Mouse (Mus musculus) adrenal gland, adult (tissue): Measurements from ENCODE around the gene Pard3b.

Source experiments
- DNase-seq, 2 experiments: peaks; one replicate each; pipeline ENCODE4 v3.0.0; 2022 to 2023; ENCODE audit warnings: low spot score in 1 of 2; ENCODE audit not compliant: inconsistent age in 2 of 2

The Pard3b gene

GRCm38 (mm10) chr1:61912931-61913330, 274.3 kb downstream of the Pard3b start:
- no peak for DNase-seq

GRCm38 (mm10) chr1:61924958-61925357, 286.3 kb downstream of the Pard3b start:
- peak in 1 of 2 experiments; percentile 49 for DNase-seq

GRCm38 (mm10) chr1:61925541-61925940, 286.9 kb downstream of the Pard3b start:
- peak; percentile 29 to 33 for DNase-seq

- no peak for DNase-seq
Measured at GRCm38 (mm10) chr1:61928131-61928761, 289.6 kb downstream of the Pard3b start.

GRCm38 (mm10) chr1:61933574-61933973, 294.9 kb downstream of the Pard3b start:
- DNase-seq, result no peak

GRCm38 (mm10) chr1:61934760-61935159, 296.1 kb downstream of the Pard3b start:
- no peak for DNase-seq

GRCm38 (mm10) chr1:61939882-61940281, 301.3 kb downstream of the Pard3b start:
- no peak for DNase-seq

- no peak for DNase-seq
Measured at GRCm38 (mm10) chr1:61961533-61961932, 322.9 kb downstream of the Pard3b start.

GRCm38 (mm10) chr1:61962571-61962970, 323.9 kb downstream of the Pard3b start:
- DNase-seq, result peak in 1 of 2 experiments; percentile 31

- DNase-seq, result peak in 1 of 2 experiments; percentile 56
Measured at GRCm38 (mm10) chr1:61967124-61967523, 328.5 kb downstream of the Pard3b start.

- DNase-seq, result no peak
Measured at GRCm38 (mm10) chr1:61967807-61968206, 329.2 kb downstream of the Pard3b start.

GRCm38 (mm10) chr1:61997711-61998110, 359.1 kb downstream of the Pard3b start:
- no peak for DNase-seq

GRCm38 (mm10) chr1:62008811-62009210, 370.2 kb downstream of the Pard3b start:
- no peak for DNase-seq

GRCm38 (mm10) chr1:62011712-62012111, 373.1 kb downstream of the Pard3b start:
- DNase-seq, result no peak

GRCm38 (mm10) chr1:62016536-62017300, 378.1 kb downstream of the Pard3b start:
- DNase-seq, result peak in 1 of 2 experiments; percentile 43

GRCm38 (mm10) chr1:62018276-62018675, 379.7 kb downstream of the Pard3b start:
- DNase-seq, result no peak

- DNase-seq, result no peak
Measured at GRCm38 (mm10) chr1:62019743-62020142, 381.1 kb downstream of the Pard3b start.

- peak; percentile 51 to 71 for DNase-seq
Measured at GRCm38 (mm10) chr1:62041718-62042117, 403.1 kb downstream of the Pard3b start.

- no peak for DNase-seq
Measured at GRCm38 (mm10) chr1:62048592-62048991, 410.0 kb downstream of the Pard3b start.

GRCm38 (mm10) chr1:62051186-62051825, 412.7 kb downstream of the Pard3b start:
- no peak for DNase-seq

- no peak for DNase-seq
Measured at GRCm38 (mm10) chr1:62053167-62053638, 414.6 kb downstream of the Pard3b start.

GRCm38 (mm10) chr1:62055280-62055679, 416.7 kb downstream of the Pard3b start:
- no peak for DNase-seq
